Mouse (Mus musculus) liver, embryonic 11.5 days (tissue): ENCODE data around the gene Cfl1. TPM values are rescaled to one million over a fixed set of nuclear protein-coding genes. Genes with fewer than 3 reads are reported as not detected.

Experiments used
- ATAC-seq: fragments of 200-750 bp; cut with Nextera tagmentation; replicated peaks from 2 replicates; pipeline ENCODE4 v1.8.0; 2017; ENCODE audit warnings: moderate number of reproducible peaks, mild to moderate bottlenecking, moderate TSS enrichment, moderate library complexity; ENCODE audit not compliant: low FRiP score
- DNase-seq: peaks from one replicate; pipeline ENCODE4 v3.0.0-alpha.2; 2017; ENCODE audit warnings: low spot score
- H3K27ac ChIP-seq: fragments of 300-500 bp; sonication (generic); 2 replicates; pipeline ENCODE4 v1.5.1; 2014; ENCODE audit warnings: mild to moderate bottlenecking, low read depth, low read length, control low read depth
- H3K27me3 ChIP-seq: fragments of 300-500 bp; sonication (generic); replicated peaks from 2 replicates; pipeline ENCODE4 v1.6.1; 2014; ENCODE audit warnings: low read length, mixed read lengths; ENCODE audit not compliant: control insufficient read depth, insufficient read depth
- H3K36me3 ChIP-seq: fragments of 300-500 bp; sonication (generic); 2 replicates; pipeline ENCODE4 v1.6.1; 2014; ENCODE audit warnings: mild to moderate bottlenecking, low read length, moderate library complexity, mixed read lengths; ENCODE audit not compliant: control insufficient read depth, insufficient read depth
- H3K4me1 ChIP-seq: fragments of 300-500 bp; sonication (generic); replicated peaks from 2 replicates; pipeline ENCODE4 v1.6.1; 2014; ENCODE audit warnings: low read length, mixed read lengths; ENCODE audit not compliant: control insufficient read depth, insufficient read depth
- H3K4me2 ChIP-seq: fragments of 300-500 bp; sonication (generic); 2 replicates; pipeline ENCODE4 v1.6.1; 2014; ENCODE audit warnings: mild to moderate bottlenecking, control low read depth, moderate library complexity
- H3K4me3 ChIP-seq: fragments of 300-500 bp; sonication (generic); 2 replicates; pipeline ENCODE4 v1.5.1; 2014; ENCODE audit warnings: low read depth, low read length, control low read depth
- H3K9ac ChIP-seq: fragments of 300-500 bp; sonication (generic); 2 replicates; pipeline ENCODE4 v1.6.1; 2014; ENCODE audit warnings: low read depth, low read length, control low read depth
- H3K9me3 ChIP-seq: fragments of 300-500 bp; sonication (generic); 2 replicates; pipeline ENCODE4 v1.6.1; 2016; ENCODE audit warnings: low read length, inconsistent platforms, mixed read lengths; ENCODE audit not compliant: control insufficient read depth
- WGBS: fragments of 180-500 bp; shearing (Covaris S2); extraction: QIAGEN DNeasy Blood & Tissue Kit; methylation state at CpG from one replicate; pipeline ENCODE4 v1.1.7; 2014; 5-methylcytosine and 5-hydroxymethylcytosine counted together
- polyA plus RNA-seq: library from polyadenylated mRNA; unstranded; fragments of >200 nt; fragmentation: Nextera tagmentation; extraction: Ambion mirVana; gene quantifications from 2 replicates; pipeline ENCODE4 v1.2.1, GENCODE M21; 2014

The Cfl1 gene
- polyA plus RNA-seq, 1 experiment from 2014 or later, result 2,516 TPM

DNA sequence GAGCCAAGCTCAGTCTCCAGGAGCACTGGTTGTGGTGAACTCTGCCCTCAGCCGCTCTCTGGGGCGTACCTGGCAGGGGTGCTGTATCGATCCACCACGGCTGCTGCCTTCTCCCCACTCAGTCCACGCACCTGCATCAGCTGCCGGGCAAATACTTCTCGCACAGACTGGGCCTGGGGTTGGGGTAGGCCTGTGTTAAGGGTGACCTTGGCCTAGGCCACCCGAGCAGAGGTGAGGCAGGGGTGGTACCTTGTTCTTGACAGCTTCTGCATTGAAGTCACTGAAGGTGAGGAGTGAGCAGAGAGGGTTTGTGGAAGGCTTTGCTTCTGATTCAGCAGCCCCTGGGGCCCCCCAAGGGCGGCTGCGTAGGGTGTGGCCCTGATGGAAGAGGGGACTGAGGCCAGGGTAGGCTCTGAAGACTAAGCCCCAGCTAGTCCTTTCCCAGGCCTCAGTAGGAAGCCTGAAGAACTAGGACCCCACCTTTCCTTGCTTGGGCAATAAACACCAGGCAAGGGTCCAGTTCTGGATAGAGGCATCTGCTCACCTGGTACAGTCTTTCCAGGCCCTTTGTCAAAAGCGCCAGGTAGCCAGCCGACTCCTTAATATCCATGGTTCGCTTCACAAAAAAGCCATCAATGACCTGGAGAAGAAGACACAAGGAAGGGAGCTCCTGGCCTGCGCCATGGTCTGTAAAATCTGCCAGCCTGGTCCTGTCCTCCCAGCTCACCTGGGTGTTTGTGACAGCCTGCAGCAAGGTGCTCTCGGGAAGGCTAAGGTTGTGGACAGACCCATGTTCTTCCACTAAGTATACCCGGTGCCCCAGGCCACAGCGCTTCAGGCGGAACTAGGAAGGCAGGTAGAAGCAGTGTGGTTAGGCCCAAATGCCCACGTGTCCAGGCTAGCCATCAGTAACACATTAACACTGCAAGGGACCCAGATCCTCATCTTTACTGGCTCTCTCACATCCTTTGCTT lies 6.6 kb upstream of the Cfl1 start:
- peaks cover 26% of the 10 kb centered on the region for H3K36me3 ChIP-seq
- H3K4me3 ChIP-seq, result no peak overlapping the region
- DNase-seq (no peak), ATAC-seq (no peak)
- 92% methylated on average over 19 of the region's 19 CpGs for WGBS
- no peak overlapping the region for H3K27ac ChIP-seq
- H3K9ac ChIP-seq, result no peak overlapping the region
- no peaks in the 10 kb centered on the region for H3K9me3 ChIP-seq
- no peak overlapping the region for H3K4me2 ChIP-seq
- H3K27me3 ChIP-seq, result no peaks in the 10 kb centered on the region
- H3K4me1 ChIP-seq, result peaks cover 8% of the 10 kb centered on the region

DNA sequence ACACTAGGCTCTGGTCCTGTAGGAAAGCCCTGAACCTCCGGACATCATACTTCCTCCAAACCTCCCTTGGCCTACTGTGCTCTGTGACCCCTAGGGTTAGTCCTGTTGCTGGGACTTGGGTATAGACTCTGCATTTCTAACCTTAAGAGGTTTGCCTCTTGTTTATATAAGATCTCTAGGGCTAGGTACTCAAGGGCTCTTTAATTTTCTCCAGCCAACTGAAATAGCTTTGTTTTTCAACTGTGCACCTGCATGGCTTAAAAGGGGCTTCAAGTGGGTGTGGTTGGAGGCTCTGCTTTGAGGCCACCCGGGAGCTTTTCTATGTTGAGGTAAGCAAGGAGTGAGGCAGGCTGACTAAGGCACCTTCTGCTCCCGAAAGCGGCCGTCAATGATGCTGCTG lies 5.8 kb upstream of the Cfl1 start:
- Histone ChIP-seq H3K4me2 (no peak overlapping the region), H3K36me3 (peaks cover 24% of the 10 kb centered on the region), H3K9me3 (no peaks in the 10 kb centered on the region), H3K4me3 (no peak overlapping the region), H3K27ac (no peak overlapping the region), H3K4me1 (peaks cover 9% of the 10 kb centered on the region), H3K27me3 (no peaks in the 10 kb centered on the region), H3K9ac (no peak overlapping the region)
- no peak for DNase-seq
- no peak for ATAC-seq
- WGBS, result 90% methylated on average over 5 of the region's 5 CpGs

DNA sequence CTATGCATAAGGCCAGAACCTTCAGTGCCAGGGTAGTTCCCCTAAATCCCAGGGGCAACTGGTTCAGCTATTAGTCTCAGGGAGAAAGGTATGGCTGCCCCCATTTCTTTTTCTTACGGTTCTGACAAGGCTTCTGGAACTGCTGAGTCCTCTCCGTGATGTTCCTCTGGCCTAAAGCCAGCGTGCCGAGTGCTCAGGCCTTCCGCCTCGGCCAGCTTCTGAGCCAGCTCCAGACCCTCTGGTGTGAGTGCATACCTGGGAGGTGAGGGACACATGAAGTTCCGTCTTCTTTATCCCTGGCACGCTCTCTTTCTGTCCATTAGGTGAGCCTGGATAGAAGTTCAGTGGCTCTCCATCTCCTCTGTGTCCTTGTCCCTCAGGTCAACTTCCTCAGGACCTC lies 4.9 kb upstream of the Cfl1 start:
- no peak for ATAC-seq

DNA sequence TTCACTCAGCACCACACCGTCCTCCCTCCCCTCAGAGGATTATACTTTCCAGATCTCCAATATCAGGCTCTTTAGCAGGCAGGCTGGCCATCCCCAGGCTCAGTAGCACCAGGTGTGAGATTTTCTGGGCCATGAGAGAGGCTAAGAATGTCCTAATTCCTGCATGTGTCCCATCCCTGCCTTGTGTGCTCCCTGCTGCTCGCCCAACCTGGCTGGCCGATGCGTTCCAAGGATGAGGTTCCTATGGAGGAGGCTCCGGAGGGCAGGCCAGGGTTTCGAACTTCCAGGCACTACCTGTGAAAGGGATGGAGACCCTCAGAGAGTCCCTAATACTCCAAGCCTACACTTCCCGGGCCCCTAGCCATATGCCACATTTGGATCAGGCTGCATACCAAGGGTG lies 4.4 kb upstream of the Cfl1 start:
- Histone ChIP-seq H3K9me3 (no peaks in the 10 kb centered on the region), H3K9ac (no peak overlapping the region), H3K4me3 (no peak overlapping the region), H3K4me2 (no peak overlapping the region), H3K4me1 (peaks cover 14% of the 10 kb centered on the region), H3K27ac (no peak overlapping the region), H3K27me3 (no peaks in the 10 kb centered on the region), H3K36me3 (peaks cover 24% of the 10 kb centered on the region)
- no peak for ATAC-seq
- WGBS, result 89% methylated on average over 7 of the region's 7 CpGs
- DNase-seq, result no peak

More for the DNA sequence above, 4.9 kb upstream of the Cfl1 start:
- H3K4me1 ChIP-seq, result peaks cover 14% of the 10 kb centered on the region
- H3K36me3 ChIP-seq, result peaks cover 24% of the 10 kb centered on the region
- H3K4me2 ChIP-seq, result no peak overlapping the region
- no peak for DNase-seq
- 93% methylated on average over 8 of the region's 8 CpGs for WGBS
- no peak overlapping the region for H3K4me3 ChIP-seq
- no peaks in the 10 kb centered on the region for H3K27me3 ChIP-seq
- no peak overlapping the region for H3K27ac ChIP-seq
- H3K9ac ChIP-seq, result no peak overlapping the region
- no peaks in the 10 kb centered on the region for H3K9me3 ChIP-seq

DNA sequence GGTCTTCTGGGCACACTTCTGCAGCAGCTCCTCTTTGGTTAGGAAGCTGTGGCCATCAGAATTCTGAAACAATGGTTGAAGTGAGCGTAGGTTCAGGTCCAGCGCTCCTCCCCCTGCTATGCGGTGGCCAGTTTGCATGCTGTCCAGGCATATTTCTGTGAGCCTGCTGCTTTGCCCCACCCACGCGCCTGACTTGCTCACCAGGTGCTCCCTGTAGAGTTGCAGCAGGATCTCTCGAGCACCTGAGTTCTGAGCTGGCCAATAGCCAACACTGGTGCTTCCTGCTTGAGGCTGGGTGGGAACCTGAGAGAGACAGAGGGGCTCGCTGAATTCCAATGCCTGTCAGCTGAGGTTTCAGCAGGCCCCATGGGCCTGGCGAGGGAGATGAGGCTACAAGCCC lies 4.0 kb upstream of the Cfl1 start:
- no peaks in the 10 kb centered on the region for H3K9me3 ChIP-seq
- no peaks in the 10 kb centered on the region for H3K27me3 ChIP-seq
- H3K27ac ChIP-seq, result no peak overlapping the region
- H3K4me3 ChIP-seq, result no peak overlapping the region
- H3K36me3 ChIP-seq, result peaks cover 24% of the 10 kb centered on the region
- ATAC-seq (no peak), DNase-seq (no peak)
- H3K9ac ChIP-seq, result no peak overlapping the region
- 91% methylated on average over 8 of the region's 8 CpGs for WGBS
- peaks cover 14% of the 10 kb centered on the region for H3K4me1 ChIP-seq
- no peak overlapping the region for H3K4me2 ChIP-seq

DNA sequence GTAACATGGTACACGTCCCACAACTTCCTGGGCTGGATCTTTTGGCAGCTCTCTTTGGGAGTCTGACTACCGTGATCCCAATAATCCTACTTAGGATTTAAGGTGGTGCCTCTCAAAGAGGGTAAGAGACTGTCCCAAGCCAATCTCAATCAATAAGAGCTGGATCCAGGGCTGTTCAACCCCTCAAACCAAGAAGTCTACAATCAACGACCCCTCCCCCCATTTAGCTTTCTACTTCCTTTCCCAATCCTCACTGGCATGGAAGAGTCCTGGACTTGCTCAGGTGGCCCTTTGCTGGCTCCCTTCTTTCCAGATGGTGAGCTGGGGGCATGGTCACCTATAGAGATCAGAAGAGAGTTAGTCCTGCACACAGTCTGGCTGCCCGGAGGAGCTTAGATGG lies 3.5 kb upstream of the Cfl1 start:
- peak overlapping the region; percentile 99 for H3K4me2 ChIP-seq
- no peaks in the 10 kb centered on the region for H3K27me3 ChIP-seq
- H3K36me3 ChIP-seq, result peaks cover 21% of the 10 kb centered on the region
- peaks cover 15% of the 10 kb centered on the region for H3K4me1 ChIP-seq
- H3K9me3 ChIP-seq, result no peaks in the 10 kb centered on the region
- WGBS, result 91% methylated on average over 4 of the region's 4 CpGs
- H3K27ac ChIP-seq, result no peak overlapping the region
- DNase-seq (no peak), ATAC-seq (no peak)
- H3K4me3 ChIP-seq, result no peak overlapping the region
- H3K9ac ChIP-seq, result 0 out of 2 replicates have a peak overlapping the region, but pooled peaks have one; percentile 15

DNA sequence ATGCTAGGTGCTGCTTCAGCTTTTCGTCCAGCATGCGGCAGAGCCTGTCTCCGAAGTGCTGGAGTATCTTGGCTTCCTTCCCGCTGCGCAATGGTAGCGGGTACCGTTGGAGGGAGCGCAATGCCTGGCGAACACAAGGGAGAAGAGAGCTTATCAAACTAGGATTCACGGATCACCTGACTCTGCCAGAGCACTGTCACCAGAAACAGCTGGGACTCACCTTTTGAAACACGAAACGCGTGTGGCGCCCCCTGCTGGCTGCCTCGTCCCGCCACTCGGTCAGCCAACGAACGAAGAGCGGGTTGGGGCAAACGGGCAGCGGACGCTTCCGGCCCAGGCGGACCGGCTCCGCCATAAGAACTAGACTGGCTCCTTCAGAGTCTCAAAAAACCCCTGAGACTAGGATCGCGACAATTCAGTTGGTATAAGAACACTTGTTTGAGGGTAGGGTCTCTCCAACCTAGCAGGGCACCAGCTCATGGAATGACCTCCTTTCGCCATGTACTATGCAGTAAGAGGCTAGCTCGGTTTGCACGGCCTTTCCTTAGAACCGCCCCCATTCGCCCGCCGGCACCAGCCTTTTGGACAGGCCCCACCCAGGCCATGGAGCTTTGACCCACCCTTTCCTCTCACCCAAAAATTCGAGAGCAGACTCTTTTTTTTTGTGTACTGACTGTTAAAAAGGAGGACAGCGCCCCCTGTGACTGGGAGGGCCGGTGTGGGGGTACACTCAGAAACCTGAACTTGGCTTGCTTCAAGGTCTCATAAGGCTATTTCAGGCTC lies 2.3 kb upstream of the Cfl1 start, which contains the start of gene Mus81:
Mus81 (minus strand) TSS at position 635 of the 783 bp plus-strand sequence.
- ATAC-seq, result peak; percentile 75
- H3K36me3 ChIP-seq, result peaks cover 27% of the 10 kb centered on the region

DNA sequence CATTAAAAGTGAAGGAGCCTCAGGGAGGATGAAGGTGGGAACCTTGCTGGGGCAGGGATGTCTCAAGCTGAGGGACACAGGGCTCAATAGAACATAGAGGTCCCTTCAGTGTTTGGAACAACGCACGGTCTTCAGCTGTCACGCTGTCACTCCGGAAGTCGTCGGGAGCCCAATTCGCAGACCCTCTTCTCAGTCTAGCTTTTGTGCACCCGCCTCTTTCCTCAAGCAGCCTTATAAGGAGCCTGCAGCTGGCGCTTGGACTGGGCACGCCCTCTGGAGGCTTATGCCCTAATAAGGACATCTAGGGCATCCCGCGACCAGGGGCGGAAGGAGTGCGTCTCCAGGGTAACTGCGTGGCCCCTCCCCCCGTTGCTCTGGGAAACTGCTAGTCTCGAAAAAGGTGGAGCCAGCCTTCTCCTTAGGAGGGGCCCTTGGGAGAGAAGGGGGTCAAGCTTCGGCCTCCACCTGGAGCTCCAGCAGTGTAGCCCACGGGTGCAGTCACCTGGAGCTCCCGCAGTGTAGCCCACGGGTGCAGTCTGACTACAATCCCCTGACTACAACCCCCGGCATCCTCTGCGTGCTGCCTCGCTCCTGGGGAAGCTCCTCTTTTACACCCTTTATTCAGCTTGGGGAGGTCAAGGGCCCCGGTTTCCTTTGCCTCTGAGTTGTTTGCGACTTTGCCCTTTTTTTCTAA lies 1.2 kb upstream of the Cfl1 start:
- Histone ChIP-seq H3K27me3 (no peaks in the 10 kb centered on the region), H3K9ac (peak overlapping the region; percentile 74), H3K4me1 (peaks cover 25% of the 10 kb centered on the region), H3K9me3 (no peaks in the 10 kb centered on the region), H3K36me3 (peaks cover 33% of the 10 kb centered on the region), H3K4me2 (peak overlapping the region; percentile 99), H3K27ac (peak overlapping the region; percentile 100), H3K4me3 (peak overlapping the region; percentile 62)
- peak; percentile 80 for ATAC-seq
- WGBS, result under 1% methylated on average over 26 of the region's 26 CpGs
- peak; percentile 96 for DNase-seq

More for the DNA sequence above, 2.3 kb upstream of the Cfl1 start, which contains the start of gene Mus81:
- Histone ChIP-seq H3K9ac (peak within 1 kb of the TSS; percentile 74), H3K27me3 (no peaks in the 10 kb centered on the region), H3K4me1 (peaks cover 25% of the 10 kb centered on the region), H3K27ac (peak within 1 kb of the TSS; percentile 100), H3K9me3 (no peaks in the 10 kb centered on the region), H3K4me3 (peak within 1 kb of the TSS; percentile 62), H3K4me2 (peak within 1 kb of the TSS; percentile 99)
- WGBS, result under 1% methylated on average over 39 of the region's 39 CpGs
- DNase-seq, result peak; percentile 97
